Mouse (Mus musculus) CD8-positive naive resting alpha-beta T cell, adult 57 days (primary cell): ENCODE measurements around the gene Ndufaf8. TPM values are rescaled to one million over a fixed set of nuclear protein-coding genes. Genes with fewer than 3 reads are reported as not detected.

ENCODE experiments used
- total RNA-seq: library from RNA; stranded (reverse); gene quantifications from one replicate; pipeline ENCODE4 v1.2.4, GENCODE M21; 2023

Ndufaf8 gene
- total RNA-seq: 36.4 TPM

DNA sequence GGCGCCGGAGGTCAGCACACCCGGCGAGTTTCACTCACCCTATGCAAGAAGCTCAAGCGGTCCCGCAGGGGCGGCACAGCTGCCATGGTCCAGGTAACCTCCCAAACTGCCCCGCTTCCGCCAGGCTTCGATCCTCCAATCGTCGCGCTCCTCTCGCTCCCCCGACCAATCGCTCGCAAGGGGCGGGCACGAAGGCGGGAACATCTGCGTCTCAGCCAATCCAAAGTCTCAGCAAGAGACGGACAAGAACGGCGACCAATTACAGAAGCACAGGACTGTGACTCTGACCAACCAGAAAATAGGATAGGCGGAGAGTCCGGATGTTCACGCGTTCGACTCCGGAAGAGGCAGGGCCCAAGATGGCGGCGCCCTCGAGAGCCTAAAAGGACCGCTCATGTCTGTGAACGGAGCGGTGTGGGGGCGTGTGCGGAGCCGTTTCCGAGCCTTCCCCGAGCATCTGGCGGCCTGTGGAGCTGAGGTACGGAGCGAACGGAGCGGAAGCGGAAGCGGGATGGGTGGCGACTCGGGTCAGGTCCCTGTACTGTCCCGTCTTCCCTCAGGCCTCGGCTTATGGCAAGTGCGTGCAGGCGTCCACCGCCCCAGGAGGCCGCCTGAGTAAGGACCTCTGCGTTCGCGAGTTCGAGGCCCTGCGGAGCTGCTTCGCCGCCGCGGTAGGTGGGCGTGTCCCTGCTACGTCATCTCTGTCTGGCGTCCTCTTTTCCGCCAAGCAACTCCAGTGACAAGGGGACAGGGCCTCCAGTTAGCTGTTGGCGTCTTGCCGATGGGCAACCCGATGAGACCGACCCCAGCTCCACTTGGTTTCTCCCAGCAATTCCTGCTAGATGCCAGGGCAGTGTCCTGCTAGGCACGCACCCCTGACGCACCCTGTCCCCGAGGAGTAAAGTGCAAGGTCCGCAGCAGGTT is at the start of gene Ndufaf8, which contains the start of gene Tepsin:
Ndufaf8 (plus strand) TSS at position 341 of the 924 bp plus-strand sequence.
Tepsin (minus strand) TSS at position 144 of the 924 bp plus-strand sequence.

DNA sequence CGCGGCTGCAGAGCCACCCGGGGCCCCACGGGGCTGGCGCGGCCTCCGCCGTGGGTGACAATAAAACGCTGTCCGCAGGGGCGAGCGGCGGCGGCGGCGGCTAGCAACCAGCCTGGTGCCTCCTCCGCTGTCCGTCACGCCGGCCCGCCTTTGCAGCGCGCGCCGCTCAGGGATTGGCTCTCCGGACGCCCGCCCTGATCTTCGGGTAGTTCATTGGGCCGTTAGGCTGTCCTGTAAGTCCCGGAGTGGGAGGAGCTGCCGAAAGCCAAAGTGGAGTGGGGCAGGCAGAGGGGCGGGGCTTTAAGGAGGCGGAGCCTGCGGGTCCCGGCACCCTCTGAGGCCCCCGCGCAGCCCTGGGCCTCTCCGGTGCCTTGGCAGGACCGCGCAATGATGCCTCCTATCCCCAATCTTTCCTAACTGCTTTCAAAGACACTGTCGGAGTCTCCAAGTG is 12.0 kb upstream of the Ndufaf8 start, which contains the start of gene Cep131:
Cep131 (minus strand) TSS at position 126 of the 451 bp plus-strand sequence.

Other genes starting within 250 kb of the Ndufaf8 start
- 32.9 TPM for gene Chmp6, start 185.5 kb upstream of the Ndufaf8 start, total RNA-seq
- 27.7 TPM for gene Baiap2, start 156.2 kb upstream of the Ndufaf8 start, total RNA-seq
- gene Aatk, start 51.8 kb upstream of the Ndufaf8 start, total RNA-seq: 0.28 TPM
- gene Cep131, start 12.1 kb upstream of the Ndufaf8 start, total RNA-seq: 13.3 TPM
- 18.3 TPM for gene Tepsin, start 197 bp upstream of the Ndufaf8 start, total RNA-seq
- gene Slc38a10, start 52.4 kb downstream of the Ndufaf8 start, total RNA-seq: 106 TPM
- 0.24 TPM for gene Bahcc1, start 134.0 kb downstream of the Ndufaf8 start, total RNA-seq
- 1,479 TPM for gene Actg1, start 249.6 kb downstream of the Ndufaf8 start, total RNA-seq